Mouse (Mus musculus): ENCODE data around the gene Efcc1. TPM values are rescaled to one million over a fixed set of nuclear protein-coding genes. Genes with fewer than 3 reads are reported as not detected.

Efcc1 gene
- total and polyA plus RNA-seq, 3 experiments, result 0.14 TPM; not detected in 2

- in situ Hi-C loops (cut with MboI; ENCODE audit: low pct_ligation_motif_present, low pct_unique_long_range_greater_than_20kb, low sequenced_read_pairs), result no loop called here
- H3K4me3 ChIP-seq (replicated peaks in 1 of 3; ENCODE audit: low read depth in 2 of 3, low read length in 2 of 3, poor library complexity in 1 of 3), result no peak overlapping the region
- no peak overlapping the region for H3K4me2 ChIP-seq (ENCODE audit: insufficient read depth, low read depth, poor library complexity, severe bottlenecking)
- no peak overlapping the region for H3K9ac ChIP-seq (ENCODE audit: insufficient read depth, low read depth)
- no peak for TF ChIP-seq MAZ (IDR thresholded peaks at IDR 0.05; ENCODE audit: low read depth, low read length)
- no peak for TF ChIP-seq USF2 (conservative IDR thresholded peaks at IDR 0.05; ENCODE audit: low read depth, low read length)
- H3K36me3 ChIP-seq (replicated peaks in 1 of 2; ENCODE audit: control insufficient read depth in 1 of 2, insufficient read depth in 1 of 2, low read length in 1 of 2), result no peaks in the 10 kb centered on the region
- peaks cover 11% of the 10 kb centered on the region for H3K9me3 ChIP-seq (replicated peaks; ENCODE audit: low read length)
- H3K27me3 ChIP-seq (replicated peaks), result no peaks in the 10 kb centered on the region
- no peak overlapping the region for H3K27ac ChIP-seq (ENCODE audit: insufficient read depth, low read depth)
- DNase-seq (ENCODE audit: extremely low read depth), result no peak
- H3K4me1 ChIP-seq (ENCODE audit: control insufficient read depth in 1 of 2, insufficient read depth in 2 of 2), result peaks cover 0 to 7% of the 10 kb centered on the region in 2 experiments; a peak in 2 of 4 replicates
- dilution Hi-C loops (cut with MboI; ENCODE audit: extremely low pct_ligation_motif_present, extremely low pct_unique_long_range_greater_than_20kb, low sequenced_read_pairs), result no loop called here
- no peaks in the 10 kb centered on the region for H3K79me2 ChIP-seq (replicated peaks; ENCODE audit: control insufficient read depth, extremely low read depth, insufficient read depth, poor library complexity, severe bottlenecking)
Measured at GRCm38 (mm10) chr6:87734136-87734535, 3.5 kb downstream of the Efcc1 start.

GRCm38 (mm10) chr6:87736923-87737322 lies 6.3 kb downstream of the Efcc1 start:
- dilution Hi-C loops (cut with MboI; ENCODE audit: extremely low pct_ligation_motif_present, extremely low pct_unique_long_range_greater_than_20kb, low sequenced_read_pairs), result no loop called here
- no peaks in the 10 kb centered on the region for H3K79me2 ChIP-seq (replicated peaks; ENCODE audit: control insufficient read depth, extremely low read depth, insufficient read depth, poor library complexity, severe bottlenecking)
- TF ChIP-seq EP300 (IDR thresholded peaks at IDR 0.05; ENCODE audit: low read length) (no peak), JUN (IDR thresholded peaks at IDR 0.05; ENCODE audit: insufficient read depth, low read depth, low read length) (no peak), KAT2A (IDR thresholded peaks at IDR 0.05; ENCODE audit: insufficient replicate concordance, low read length) (no peak), MAFK (IDR thresholded peaks at IDR 0.05; ENCODE audit: insufficient replicate concordance, low read length) (0 out of 2 replicates have a peak, but pooled peaks have one; percentile 41), MYC (IDR thresholded peaks at IDR 0.05; ENCODE audit: low read depth, low read length) (no peak), MEF2A (IDR thresholded peaks at IDR 0.05; ENCODE audit: borderline replicate concordance, low read depth, low read length) (no peak), E2F4 (IDR thresholded peaks at IDR 0.05; ENCODE audit: insufficient replicate concordance, low read depth, low read length) (no peak)
- DNase-seq (ENCODE audit: extremely low read depth), result no peak
- no peak overlapping the region for H3K4me2 ChIP-seq (ENCODE audit: insufficient read depth, low read depth, poor library complexity, severe bottlenecking)
- no peak overlapping the region for H3K4me3 ChIP-seq (replicated peaks in 1 of 3; ENCODE audit: low read depth in 2 of 3, low read length in 2 of 3, poor library complexity in 1 of 3)
- peaks cover 3 to 7% of the 10 kb centered on the region in 2 experiments for H3K4me1 ChIP-seq (ENCODE audit: control insufficient read depth in 1 of 2, insufficient read depth in 2 of 2)
- H3K36me3 ChIP-seq (replicated peaks in 1 of 2; ENCODE audit: control insufficient read depth in 1 of 2, insufficient read depth in 1 of 2, low read length in 1 of 2), result no peaks in the 10 kb centered on the region
- in situ Hi-C loops (cut with MboI; ENCODE audit: low pct_ligation_motif_present, low pct_unique_long_range_greater_than_20kb, low sequenced_read_pairs), result no loop called here
- H3K9me3 ChIP-seq (replicated peaks; ENCODE audit: low read length), result no peaks in the 10 kb centered on the region
- no peaks in the 10 kb centered on the region for H3K27me3 ChIP-seq (replicated peaks)
- H3K9ac ChIP-seq (ENCODE audit: insufficient read depth, low read depth), result no peak overlapping the region
- no peak overlapping the region for H3K27ac ChIP-seq (ENCODE audit: insufficient read depth, low read depth)

- Histone ChIP-seq H3K79me2 (replicated peaks; ENCODE audit: control insufficient read depth, extremely low read depth, insufficient read depth, poor library complexity, severe bottlenecking) (no peaks in the 10 kb centered on the region), H3K9ac (ENCODE audit: insufficient read depth, low read depth) (no peak overlapping the region), H3K4me1 (ENCODE audit: control insufficient read depth in 1 of 2, insufficient read depth in 2 of 2) (peaks cover 13 to 19% of the 10 kb centered on the region in 2 experiments), H3K4me2 (ENCODE audit: insufficient read depth, low read depth, poor library complexity, severe bottlenecking) (no peak overlapping the region), H3K27ac (ENCODE audit: insufficient read depth, low read depth) (no peak overlapping the region), H3K36me3 (replicated peaks in 1 of 2; ENCODE audit: control insufficient read depth in 1 of 2, insufficient read depth in 1 of 2, low read length in 1 of 2) (no peaks in the 10 kb centered on the region), H3K9me3 (replicated peaks; ENCODE audit: low read length) (no peaks in the 10 kb centered on the region), H3K4me3 (replicated peaks in 1 of 3; ENCODE audit: low read depth in 2 of 3, low read length in 2 of 3, poor library complexity in 1 of 3) (no peak overlapping the region), H3K27me3 (replicated peaks) (no peaks in the 10 kb centered on the region)
- in situ Hi-C loops (cut with MboI; ENCODE audit: low pct_ligation_motif_present, low pct_unique_long_range_greater_than_20kb, low sequenced_read_pairs), result no loop called here
- TF ChIP-seq NRF1 (IDR thresholded peaks at IDR 0.05; ENCODE audit: low read depth, low read length) (no peak), PAX5 (IDR thresholded peaks at IDR 0.05; ENCODE audit: low read length) (no peak), CTCF (conservative IDR thresholded peaks at IDR 0.05 in 1 of 2, IDR thresholded peaks at IDR 0.05 in 1 of 2; ENCODE audit: low read depth in 2 of 2, low read length in 2 of 2) (peak in 1 of 2 experiments; percentile 34; a peak in 2 of 4 replicates), TBP (conservative IDR thresholded peaks at IDR 0.05; ENCODE audit: low read depth, low read length) (no peak), MAX (IDR thresholded peaks at IDR 0.05; ENCODE audit: low read length) (no peak), SMC3 (IDR thresholded peaks at IDR 0.05; ENCODE audit: low read depth, low read length) (0 out of 2 replicates have a peak, but pooled peaks have one; percentile 15), JUND (conservative IDR thresholded peaks at IDR 0.05; ENCODE audit: low read depth, low read length) (no peak), E2F4 (IDR thresholded peaks at IDR 0.05; ENCODE audit: insufficient replicate concordance, low read depth, low read length) (no peak), ZC3H11A (IDR thresholded peaks at IDR 0.05; ENCODE audit: low read depth, low read length) (no peak)
- DNase-seq (ENCODE audit: extremely low read depth), result no peak
- dilution Hi-C loops (cut with MboI; ENCODE audit: extremely low pct_ligation_motif_present, extremely low pct_unique_long_range_greater_than_20kb, low sequenced_read_pairs), result no loop called here
Measured at GRCm38 (mm10) chr6:87737921-87738626, 7.4 kb downstream of the Efcc1 start.

All from CH12.LX (cell line).